Mouse (Mus musculus): ENCODE results near the gene Eed. TPM values are rescaled to one million over a fixed set of nuclear protein-coding genes. Genes with fewer than 3 reads are reported as not detected.
"Not testable (repeated sequence)": the region's sequence is repeated elsewhere in the genome, so short reads cannot be mapped to it uniquely, and the experiment has no call there.

Gene Eed
- polyA plus RNA-seq, 1 experiment from 2014 or later, result 74.4 TPM

DNA sequence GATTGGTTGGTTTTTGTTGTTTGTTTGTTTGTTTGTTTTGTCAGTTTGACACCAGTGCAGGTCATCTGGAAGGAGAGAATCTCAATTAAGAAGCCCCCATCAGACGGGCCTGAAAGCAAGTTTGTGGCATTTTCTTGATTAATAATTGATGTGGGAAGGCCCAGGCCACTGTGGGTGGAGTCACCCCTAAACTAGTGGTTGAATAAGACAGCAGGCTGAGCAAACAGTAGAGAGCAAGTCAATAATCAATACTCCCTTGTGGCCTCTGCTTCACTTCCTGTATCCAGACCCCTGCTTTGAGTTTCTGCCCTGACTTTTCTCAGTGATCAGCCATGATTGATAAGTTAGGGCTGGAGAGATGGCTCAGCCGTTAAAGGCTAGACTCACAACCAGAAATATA lies 21.6 kb upstream of the Eed start:
- Histone ChIP-seq H3K27me3 (ENCODE audit: insufficient read depth, poor library complexity, severe bottlenecking) (no peaks in the 10 kb centered on the region), H3K9me3 (no peaks in the 10 kb centered on the region), H3K4me1 (0 out of 2 replicates have a peak, but pooled peaks cover 3% of the 10 kb centered on the region), H3K27ac (no peak overlapping the region), H3K4me3 (no peak overlapping the region), H3K36me3 (no peaks in the 10 kb centered on the region)
- WGBS, result 74% methylated on average over 2 of the region's 2 CpGs
- no peak for DNase-seq (ENCODE audit: low spot score)

DNA sequence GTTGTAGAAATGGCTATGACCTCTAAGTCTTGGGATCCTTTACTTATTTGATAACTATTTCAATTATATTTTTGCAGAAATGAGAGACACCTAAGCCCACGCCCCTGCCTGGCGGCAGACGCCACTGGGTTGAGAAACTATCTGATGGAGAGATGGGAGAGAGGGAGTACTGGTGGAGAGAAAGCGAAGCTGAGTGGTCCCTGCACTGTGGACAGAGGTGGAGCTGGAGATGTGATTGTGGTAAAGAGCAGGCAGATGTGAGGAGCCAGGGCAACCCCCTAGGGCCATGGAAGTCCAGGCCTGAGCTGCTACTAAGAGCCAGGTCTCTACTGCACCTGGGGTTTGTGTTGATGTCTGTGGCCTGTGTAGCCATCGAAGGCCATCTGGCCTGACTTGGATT lies 18.7 kb upstream of the Eed start:
- Histone ChIP-seq H3K4me1 (0 out of 2 replicates have a peak, but pooled peaks cover 3% of the 10 kb centered on the region), H3K9me3 (no peaks in the 10 kb centered on the region), H3K27ac (no peak overlapping the region), H3K27me3 (ENCODE audit: insufficient read depth, poor library complexity, severe bottlenecking) (no peaks in the 10 kb centered on the region), H3K36me3 (no peaks in the 10 kb centered on the region), H3K4me3 (no peak overlapping the region)
- peak; percentile 72 for DNase-seq (ENCODE audit: low spot score)
- 91% methylated on average over 5 of the region's 5 CpGs for WGBS

DNA sequence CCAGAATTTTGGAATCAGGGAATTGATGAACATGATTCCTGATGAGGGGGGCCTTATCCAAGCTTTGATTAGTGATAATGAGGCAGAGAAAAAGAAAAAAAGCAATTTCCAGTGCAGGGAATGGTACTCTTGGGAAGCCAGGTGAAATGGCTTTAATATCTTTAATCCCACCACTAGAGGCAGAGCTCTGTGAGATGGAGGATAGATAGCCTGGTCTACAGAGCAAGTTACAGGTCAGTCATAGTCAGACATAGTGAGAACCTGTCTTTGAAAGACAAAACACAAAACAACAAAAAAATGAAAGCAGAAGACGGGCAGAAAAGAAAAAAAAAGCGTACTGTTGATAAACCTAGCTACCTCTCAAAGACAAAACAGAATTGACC lies 17.8 kb upstream of the Eed start:
- no peaks in the 10 kb centered on the region for H3K36me3 ChIP-seq
- 76% methylated on average over 2 of the region's 2 CpGs for WGBS
- H3K4me3 ChIP-seq, result no peak overlapping the region
- H3K27me3 ChIP-seq (ENCODE audit: insufficient read depth, poor library complexity, severe bottlenecking), result no peaks in the 10 kb centered on the region
- H3K4me1 ChIP-seq, result 0 out of 2 replicates have a peak, but pooled peaks cover 3% of the 10 kb centered on the region
- H3K27ac ChIP-seq, result no peak overlapping the region
- no peak for DNase-seq (ENCODE audit: low spot score)
- H3K9me3 ChIP-seq, result no peaks in the 10 kb centered on the region

DNA sequence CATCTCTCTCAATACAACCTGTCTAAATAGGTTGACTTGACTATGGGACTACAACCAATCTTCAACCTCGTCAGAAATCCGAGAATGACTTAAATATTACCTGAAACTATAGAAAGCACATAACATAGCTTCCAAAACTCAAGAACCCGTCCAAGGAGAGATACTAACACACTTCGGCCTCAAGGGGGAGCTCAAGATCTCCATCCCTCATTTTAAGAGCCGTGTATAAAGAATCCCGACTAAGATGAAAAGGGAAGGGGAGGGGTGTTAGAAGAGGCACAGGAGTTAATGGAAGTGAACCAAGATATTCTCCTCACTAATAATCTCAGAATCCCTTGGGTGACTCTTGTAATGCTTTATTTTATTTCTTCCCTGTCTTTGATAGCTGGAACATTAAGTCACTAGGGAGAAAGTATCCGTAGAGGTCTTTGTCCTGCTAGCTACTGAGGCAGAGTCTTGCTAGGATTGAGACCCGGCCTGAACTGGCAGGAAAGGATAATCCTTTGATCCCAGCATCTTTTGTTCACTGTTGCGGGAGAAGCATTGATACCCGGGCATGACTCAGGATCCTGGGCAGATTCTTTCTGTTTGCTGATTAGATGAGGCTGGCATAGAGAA lies 17.3 kb upstream of the Eed start:
- H3K4me1 ChIP-seq, result 0 out of 2 replicates have a peak, but pooled peaks cover 3% of the 10 kb centered on the region
- DNase-seq (ENCODE audit: low spot score), result no peak
- no peak overlapping the region for H3K27ac ChIP-seq
- H3K9me3 ChIP-seq, result no peaks in the 10 kb centered on the region
- no peak overlapping the region for H3K4me3 ChIP-seq
- no peaks in the 10 kb centered on the region for H3K36me3 ChIP-seq
- WGBS, result 22% methylated on average over 10 of the region's 10 CpGs
- no peaks in the 10 kb centered on the region for H3K27me3 ChIP-seq (ENCODE audit: insufficient read depth, poor library complexity, severe bottlenecking)

DNA sequence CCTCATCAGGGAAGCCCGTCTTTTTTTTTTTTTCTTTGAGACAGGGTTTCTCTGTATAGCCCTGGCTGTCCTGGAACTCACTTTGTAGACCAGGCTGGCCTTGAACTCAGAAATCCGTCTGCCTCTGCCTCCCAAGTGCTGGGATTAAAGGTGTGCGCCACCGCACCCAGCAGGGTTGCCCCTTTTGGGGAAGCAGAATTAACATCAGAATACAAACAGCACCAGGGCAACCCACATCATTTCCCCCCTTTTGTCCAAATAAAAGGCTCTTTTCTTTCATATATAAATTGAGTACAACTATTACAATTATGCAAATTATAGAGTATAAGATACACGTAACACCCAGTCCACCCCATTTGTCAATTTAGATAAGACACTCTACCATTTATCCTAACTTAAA lies 16.7 kb upstream of the Eed start:
- H3K9me3 ChIP-seq; DNase-seq (ENCODE audit: low spot score); H3K4me1 ChIP-seq; H3K36me3 ChIP-seq; H3K27me3 ChIP-seq (ENCODE audit: insufficient read depth, poor library complexity, severe bottlenecking); H3K4me3 ChIP-seq; H3K27ac ChIP-seq: not testable (repeated sequence)
- WGBS, result 35% methylated on average over 5 of the region's 5 CpGs

DNA sequence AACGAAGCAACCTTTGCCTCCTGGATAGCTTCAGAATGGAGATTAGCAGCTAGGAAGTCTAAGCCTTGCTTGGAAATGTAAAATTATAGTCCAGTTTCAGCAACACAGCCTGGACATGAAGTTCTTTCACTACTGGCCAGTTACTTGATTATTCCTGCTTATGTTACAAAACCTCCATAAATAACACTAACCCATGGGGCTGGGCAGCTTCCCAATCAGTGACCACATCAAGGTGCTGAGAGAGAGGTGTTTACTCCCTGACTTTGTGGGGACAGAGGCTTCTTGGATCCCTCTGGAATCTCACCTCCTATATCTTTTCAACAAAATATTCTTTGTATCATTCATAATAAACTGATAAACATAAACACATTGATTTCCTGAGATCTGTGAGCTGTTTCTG lies 12.3 kb upstream of the Eed start:
- Histone ChIP-seq H3K9me3 (no peaks in the 10 kb centered on the region), H3K4me1 (no peaks in the 10 kb centered on the region), H3K36me3 (no peaks in the 10 kb centered on the region), H3K27me3 (ENCODE audit: insufficient read depth, poor library complexity, severe bottlenecking) (no peaks in the 10 kb centered on the region), H3K4me3 (no peak overlapping the region), H3K27ac (no peak overlapping the region)
- WGBS, result 87% methylated on average over 1 of the region's 1 CpGs
- no peak for DNase-seq (ENCODE audit: low spot score)

DNA sequence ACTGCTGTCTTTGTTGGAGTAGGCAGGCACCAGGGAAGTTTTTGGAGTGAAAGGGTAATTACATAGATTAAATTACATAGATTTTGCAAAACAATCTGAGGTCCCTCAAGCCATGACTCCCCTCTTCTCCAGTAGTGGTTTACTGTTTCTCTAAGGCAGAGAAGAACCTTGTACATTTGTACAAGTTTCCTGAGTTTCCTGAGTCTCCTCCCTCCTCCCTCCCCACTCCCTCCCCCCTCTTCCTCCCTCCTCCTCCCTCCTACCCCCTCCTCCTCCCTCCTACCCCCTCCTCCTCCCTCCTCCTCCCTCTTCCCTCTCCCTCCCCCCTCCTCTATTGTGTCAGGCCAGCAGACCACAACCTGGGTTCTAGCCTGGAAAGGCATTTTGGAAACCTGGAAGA lies 3.6 kb upstream of the Eed start:
- Histone ChIP-seq H3K4me1 (0 out of 2 replicates have a peak, but pooled peaks cover 6% of the 10 kb centered on the region), H3K27me3 (ENCODE audit: insufficient read depth, poor library complexity, severe bottlenecking) (no peaks in the 10 kb centered on the region), H3K27ac (no peak overlapping the region), H3K4me3 (no peak overlapping the region), H3K36me3 (no peaks in the 10 kb centered on the region), H3K9me3 (no peaks in the 10 kb centered on the region)
- DNase-seq (ENCODE audit: low spot score), result no peak

DNA sequence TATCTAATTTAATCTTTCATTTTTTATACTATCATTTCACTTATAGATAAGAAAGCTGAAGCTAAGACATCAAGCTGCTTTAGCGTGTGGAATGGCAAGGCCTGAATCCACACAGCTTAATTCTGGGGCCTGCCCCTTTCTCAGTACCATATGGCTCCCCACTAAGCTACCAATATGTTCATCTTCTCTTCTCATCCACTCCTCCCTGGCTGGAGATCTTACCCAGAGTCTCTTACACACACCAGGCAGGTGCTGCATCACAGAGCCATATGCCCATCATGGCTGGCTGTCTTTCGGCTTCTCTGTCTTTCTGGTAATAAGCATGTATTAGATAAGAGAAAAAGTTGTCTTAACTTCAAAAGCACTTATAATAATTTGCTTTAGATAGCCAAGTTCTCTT lies 2.7 kb upstream of the Eed start:
- Histone ChIP-seq H3K36me3 (no peaks in the 10 kb centered on the region), H3K4me3 (no peak overlapping the region), H3K4me1 (peaks cover 15% of the 10 kb centered on the region; the same call in 1 of the 2 replicates), H3K27me3 (ENCODE audit: insufficient read depth, poor library complexity, severe bottlenecking) (no peaks in the 10 kb centered on the region), H3K27ac (no peak overlapping the region), H3K9me3 (no peaks in the 10 kb centered on the region)
- WGBS, result 91% methylated on average over 2 of the region's 2 CpGs
- no peak for DNase-seq (ENCODE audit: low spot score)

DNA sequence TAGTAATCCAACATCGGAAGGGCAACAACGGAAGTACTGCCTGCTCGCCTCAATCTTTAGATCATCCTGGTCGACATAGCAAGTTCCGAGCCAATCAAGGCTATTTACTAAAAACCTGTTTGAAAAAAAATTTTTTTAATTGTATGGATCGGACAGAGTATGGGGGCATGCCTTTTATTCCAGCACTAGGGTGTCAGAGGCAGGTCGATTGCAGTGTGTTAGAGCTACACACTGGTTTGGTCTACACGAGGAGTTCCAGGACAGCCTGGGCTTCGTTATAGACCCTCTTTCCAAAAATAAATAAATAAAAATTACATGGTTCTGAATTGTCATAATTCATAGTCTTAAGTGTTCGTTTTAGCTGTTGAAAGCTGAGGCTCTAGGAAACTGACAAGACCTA lies 774 bp upstream of the Eed start:
- no peaks in the 10 kb centered on the region for H3K9me3 ChIP-seq
- H3K4me3 ChIP-seq, result peak overlapping the region; percentile 87
- no peaks in the 10 kb centered on the region for H3K27me3 ChIP-seq (ENCODE audit: insufficient read depth, poor library complexity, severe bottlenecking)
- peak overlapping the region; percentile 98 for H3K27ac ChIP-seq
- 18% methylated on average over 10 of the region's 10 CpGs for WGBS
- H3K36me3 ChIP-seq, result peaks cover 5% of the 10 kb centered on the region; the same call in 1 of the 2 replicates
- DNase-seq (ENCODE audit: low spot score), result no peak
- H3K4me1 ChIP-seq, result peaks cover 16% of the 10 kb centered on the region; the same call in 1 of the 2 replicates

DNA sequence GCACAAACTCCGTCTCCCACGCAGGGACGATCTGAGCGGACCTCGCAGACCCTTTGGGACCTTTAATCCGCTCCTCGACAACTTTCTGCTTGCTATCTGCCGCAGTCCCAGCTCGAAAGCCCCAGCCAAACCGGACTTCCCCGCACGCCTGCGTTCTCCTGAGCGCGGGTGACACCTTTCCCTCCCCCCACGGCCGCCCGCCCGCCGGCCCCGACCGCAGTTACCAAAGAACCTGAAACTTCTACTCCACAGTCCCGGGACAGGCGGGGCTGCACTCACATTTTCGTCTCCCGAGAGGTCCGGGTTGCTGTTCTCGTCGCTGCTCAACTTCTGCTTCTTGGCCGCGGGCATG lies 674 bp downstream of the Eed start:
- DNase-seq (ENCODE audit: low spot score), result no peak
- peak overlapping the region; percentile 87 for H3K4me3 ChIP-seq
- no peaks in the 10 kb centered on the region for H3K27me3 ChIP-seq (ENCODE audit: insufficient read depth, poor library complexity, severe bottlenecking)
- peak overlapping the region; percentile 98 for H3K27ac ChIP-seq
- peaks cover 19% of the 10 kb centered on the region for H3K36me3 ChIP-seq
- under 1% methylated on average over 31 of the region's 31 CpGs for WGBS
- peaks cover 16% of the 10 kb centered on the region; the same call in 1 of the 2 replicates for H3K4me1 ChIP-seq
- no peaks in the 10 kb centered on the region for H3K9me3 ChIP-seq

DNA sequence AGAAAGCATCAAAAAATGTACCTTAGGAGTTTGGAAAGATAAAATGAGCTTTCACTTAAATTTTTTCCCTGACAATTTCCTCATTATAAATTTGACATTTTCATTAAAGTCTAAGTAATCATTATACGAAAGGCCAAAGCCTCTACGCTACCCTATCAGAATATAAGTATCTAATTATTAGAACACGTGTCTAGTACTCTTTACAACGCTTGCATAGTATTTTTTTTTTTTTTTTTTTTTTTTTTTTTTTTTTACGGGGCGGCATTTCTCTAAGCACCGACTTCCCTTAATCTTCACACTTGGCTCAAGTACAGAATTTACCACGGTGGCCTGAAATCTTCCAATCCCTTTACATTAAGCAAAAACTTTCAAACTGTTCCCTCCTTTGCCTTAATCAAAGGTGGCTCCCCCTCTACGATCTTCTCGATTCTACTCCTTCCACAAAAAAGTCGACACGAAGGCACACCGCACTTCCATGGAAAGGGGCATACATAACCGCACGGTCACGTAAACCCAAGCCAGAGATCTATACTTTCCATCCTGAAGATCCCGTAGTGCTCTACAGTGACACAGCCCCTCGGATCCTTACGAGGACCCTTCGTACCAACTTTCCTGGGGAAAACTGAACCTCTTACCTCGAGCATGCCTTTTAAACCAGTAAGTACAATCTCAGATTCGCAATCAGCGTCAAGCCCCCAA lies 1.2 kb downstream of the Eed start:
- peak overlapping the region; percentile 98 for H3K27ac ChIP-seq
- no peaks in the 10 kb centered on the region for H3K9me3 ChIP-seq
- H3K27me3 ChIP-seq (ENCODE audit: insufficient read depth, poor library complexity, severe bottlenecking), result no peaks in the 10 kb centered on the region
- 5% methylated on average over 23 of the region's 23 CpGs for WGBS
- peaks cover 16% of the 10 kb centered on the region; the same call in 1 of the 2 replicates for H3K4me1 ChIP-seq
- peaks cover 22% of the 10 kb centered on the region for H3K36me3 ChIP-seq
- DNase-seq (ENCODE audit: low spot score), result no peak
- peak overlapping the region; percentile 87 for H3K4me3 ChIP-seq

DNA sequence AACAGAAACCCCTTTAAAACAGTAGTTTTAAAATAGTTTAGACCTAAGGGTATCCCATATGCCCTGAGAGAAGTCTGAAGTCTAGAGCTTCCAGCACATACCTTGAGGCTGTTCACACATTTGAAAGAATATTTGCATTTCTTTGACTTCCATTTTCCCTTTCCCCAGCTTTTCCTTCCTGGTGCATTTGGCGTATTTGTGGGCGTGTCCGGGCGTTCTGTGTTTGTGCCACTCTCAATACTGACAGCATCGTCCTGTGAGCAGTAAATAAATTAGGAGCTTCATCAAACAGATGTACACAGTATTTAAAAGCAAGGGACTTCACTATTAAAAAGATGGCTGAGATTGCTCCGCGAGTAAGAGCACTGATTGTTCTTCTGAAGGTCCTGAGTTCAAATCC lies 4.0 kb downstream of the Eed start:
- DNase-seq (ENCODE audit: low spot score), result no peak
- Histone ChIP-seq H3K9me3 (no peaks in the 10 kb centered on the region), H3K36me3 (peaks cover 50% of the 10 kb centered on the region), H3K4me3 (no peak overlapping the region), H3K4me1 (peaks cover 12% of the 10 kb centered on the region; the same call in 1 of the 2 replicates), H3K27ac (no peak overlapping the region), H3K27me3 (ENCODE audit: insufficient read depth, poor library complexity, severe bottlenecking) (no peaks in the 10 kb centered on the region)
- WGBS, result 93% methylated on average over 7 of the region's 7 CpGs

DNA sequence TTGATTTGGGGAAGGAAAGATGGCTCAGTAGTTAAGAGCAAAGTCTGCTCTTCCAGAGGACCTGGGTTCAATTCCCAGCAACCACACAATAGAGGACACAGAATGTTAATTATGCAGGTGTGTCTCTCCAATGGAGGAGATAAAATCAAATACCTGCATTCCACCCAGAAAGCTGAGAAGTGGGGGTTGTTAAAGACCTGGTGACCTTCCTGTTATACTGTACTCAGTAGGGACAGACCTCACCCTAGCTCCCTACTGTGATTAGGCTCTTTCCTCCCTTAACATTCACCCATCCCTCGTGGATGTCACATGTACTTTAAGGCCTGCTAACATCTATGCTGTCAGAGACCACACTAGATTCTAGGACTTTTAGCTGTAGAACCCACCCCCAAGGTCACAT lies 5.2 kb downstream of the Eed start:
- WGBS, result 84% methylated on average over 1 of the region's 1 CpGs
- DNase-seq (ENCODE audit: low spot score), result no peak
- H3K36me3 ChIP-seq, result peaks cover 59% of the 10 kb centered on the region
- H3K4me1 ChIP-seq, result peaks cover 9% of the 10 kb centered on the region; the same call in 1 of the 2 replicates
- no peak overlapping the region for H3K4me3 ChIP-seq
- no peak overlapping the region for H3K27ac ChIP-seq
- no peaks in the 10 kb centered on the region for H3K9me3 ChIP-seq
- H3K27me3 ChIP-seq (ENCODE audit: insufficient read depth, poor library complexity, severe bottlenecking), result no peaks in the 10 kb centered on the region

Measured in heart, embryonic 10.5 days (tissue).